ENCODE assay signal across 20 mouse cellular contexts in genomic region chrX:98265755-98266154, GRCm38 (mm10).
A peak's percentile ranks its signal among the peaks of the same experiment; 100 is the strongest.
DNase-seq lines count a peak whose midpoint lies in the region; ATAC-seq lines count a peak whose summit lies in the region.
"Had no signal": no experiment of that assay in that cellular context is flagged by ENCODE, and none has a peak within 500 bp of the region (broad histone marks: within the 10 kb centered on the region; RNA-seq: fewer than 3 reads in every experiment).

No protein-coding gene starts in this region.

- 0 out of 2 replicates have a peak, but pooled peaks have one; percentile 45 for ATAC-seq in common myeloid progenitor, adult 5-6 weeks (replicated peaks; ENCODE audit: low read depth, poor library complexity, severe bottlenecking)
- ATAC-seq in megakaryocyte, adult 5-6 weeks (ENCODE audit: poor library complexity, severe bottlenecking), result peak; percentile 51
- ATAC-seq: forebrain, postnatal 0 days; hindbrain, postnatal 0 days; intestine, postnatal 0 days; liver, embryonic 12.5 days; liver, postnatal 0 days; midbrain, embryonic 13.5 days had no signal

- peak; percentile 64 for DNase-seq in CD4-positive, CD25-positive, alpha-beta regulatory T cell, adult 2 months (ENCODE audit: low read depth, low spot score)
- DNase-seq in frontal cortex, adult 2 months (ENCODE audit: extremely low spot score in 1 of 2, low spot score in 1 of 2), result no peak
- no peak for DNase-seq in kidney, postnatal 14 days
- DNase-seq in adrenal gland, postnatal 36 days, result no peak
- DNase-seq: adrenal gland, postnatal 14 days; cerebellum, adult 18-20 months; cerebellum, postnatal 36 days; embryo, embryonic 11 days; forebrain, postnatal 0 days; gastrocnemius, postnatal 10 days; kidney, postnatal 25 days; liver, postnatal 0 days; lung, postnatal 36 days; thymus, postnatal 4 days had no signal
